ENCODE assay signal across 9 mouse cellular contexts in the genomic region with DNA sequence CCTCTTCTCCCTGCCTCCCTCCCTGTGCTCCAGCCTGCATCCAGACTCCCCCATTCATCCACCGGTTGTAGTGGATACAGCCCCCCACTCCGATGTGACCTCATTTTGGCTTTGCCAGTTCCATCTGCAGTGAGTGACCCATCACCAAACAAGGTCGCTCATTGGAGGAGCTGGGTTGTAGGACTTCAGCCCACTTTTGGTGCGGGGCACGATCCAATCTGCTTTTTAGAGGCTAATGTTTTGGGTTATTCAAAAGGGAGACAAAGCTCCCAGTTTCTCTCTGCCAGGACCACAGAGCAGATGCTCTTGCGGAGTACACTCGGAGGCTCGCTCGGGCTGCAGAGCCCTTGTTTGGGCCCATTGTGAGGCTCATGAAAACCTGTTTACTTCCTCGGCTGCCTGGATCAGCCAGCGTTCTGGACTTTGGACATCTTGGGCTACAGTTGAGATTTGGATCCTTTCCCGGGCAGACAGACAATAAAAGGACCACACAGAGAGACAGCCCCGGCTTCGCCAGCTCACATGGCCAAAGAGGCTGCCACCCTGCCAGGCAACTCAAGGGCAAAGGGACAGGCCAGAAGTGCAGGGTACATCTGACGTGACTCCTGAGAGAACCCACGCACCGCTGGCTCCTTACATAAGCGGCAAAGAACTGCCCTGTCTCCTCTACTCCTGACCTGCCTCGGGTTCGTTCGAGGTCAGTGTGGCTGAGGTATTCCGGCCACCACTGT.
DNase-seq lines count a peak whose midpoint lies in the region; TF ChIP-seq lines count a peak whose summit lies in the region.
"Had no signal": no experiment of that assay in that cellular context is flagged by ENCODE, and none has a peak within 500 bp of the region (broad histone marks: within the 10 kb centered on the region; RNA-seq: fewer than 3 reads in every experiment).

No protein-coding gene starts in this region.

- no peak for TF ChIP-seq CTCF in cerebellum, adult 2 months (IDR thresholded peaks at IDR 0.05; ENCODE audit: borderline replicate concordance, insufficient read depth, low read depth, low read length)

- in situ Hi-C loops in ES-E14 (cut with MboI; ENCODE audit: low sequenced_read_pairs in 2 of 2, unreplicated experiment in 2 of 2), result no loop called here

- TF ChIP-seq POLR2A in cerebellum, adult 2 months (IDR thresholded peaks at IDR 0.05; ENCODE audit: borderline replicate concordance, insufficient read depth, low read length), result no peak

- DNase-seq in ES-E14 (ENCODE audit: low read depth, low spot score), result no peak
- peak; percentile 57 to 71 for DNase-seq in cerebellum, adult 2 months
- DNase-seq in frontal cortex, postnatal 36 days (ENCODE audit: low spot score in 2 of 2), result peak; percentile 56 to 60
- peak; percentile 93 to 96 for DNase-seq in kidney, adult 8-10 months
- peak; percentile 48 to 62 for DNase-seq in left cerebral cortex, postnatal 36 days (ENCODE audit: low spot score in 2 of 2)
- DNase-seq in right cerebral cortex, postnatal 36 days (ENCODE audit: low spot score in 2 of 2), result peak; percentile 55
- DNase-seq in spleen, adult 12 weeks (ENCODE audit: low spot score), result no peak
- no peak for DNase-seq in thymus, postnatal 14 days

- no peaks in the 10 kb centered on the region for H3K9me3 ChIP-seq in ES-E14 (ENCODE audit: control insufficient read depth, insufficient read depth, low read depth, low read length)
- H3K9me3 ChIP-seq: heart, embryonic 13.5 days had no signal

- no peaks in the 10 kb centered on the region for H3K27me3 ChIP-seq in cerebellum, adult 2 months (ENCODE audit: control insufficient read depth, insufficient read depth, low read length)

- H3K9ac ChIP-seq in ES-E14 (ENCODE audit: insufficient read depth, low read depth, low read length, poor library complexity, severe bottlenecking), result peak overlapping the region; percentile 54; the same call in 1 of the 2 replicates
- H3K9ac ChIP-seq: heart, embryonic 13.5 days had no signal

- no peaks in the 10 kb centered on the region for H3K36me3 ChIP-seq in ES-E14 (ENCODE audit: control insufficient read depth, insufficient read depth, low read length, poor library complexity, severe bottlenecking)
- H3K36me3 ChIP-seq: heart, embryonic 13.5 days had no signal

- peak overlapping the region; percentile 18 to 39 for H3K4me3 ChIP-seq in ES-E14 (ENCODE audit: insufficient read depth in 1 of 2, low read depth in 1 of 2, low read length in 2 of 2, poor library complexity in 1 of 2, severe bottlenecking in 1 of 2)
- H3K4me3 ChIP-seq in cerebellum, adult 2 months (replicated peaks; ENCODE audit: insufficient read depth, low read depth, low read length), result no peak overlapping the region
- H3K4me3 ChIP-seq: heart, embryonic 13.5 days had no signal

- WGBS in cerebellum, adult 2 months, result 8% methylated on average over 22 of the region's 22 CpGs

- peaks cover 20 to 38% of the 10 kb centered on the region in 2 experiments for H3K4me1 ChIP-seq in ES-E14 (ENCODE audit: control insufficient read depth in 2 of 2, insufficient read depth in 2 of 2, low read length in 2 of 2, poor library complexity in 1 of 2)
- H3K4me1 ChIP-seq in cerebellum, adult 2 months (ENCODE audit: control insufficient read depth, insufficient read depth, low read length), result peaks cover 9% of the 10 kb centered on the region

- peak overlapping the region; percentile 3; the same call in 1 of the 2 replicates for H3K27ac ChIP-seq in ES-E14 (ENCODE audit: insufficient read depth, low read depth, low read length, poor library complexity, severe bottlenecking)
- no peak overlapping the region for H3K27ac ChIP-seq in cerebellum, adult 2 months (ENCODE audit: insufficient read depth, low read length)
- H3K27ac ChIP-seq: heart, embryonic 13.5 days had no signal

- intact Hi-C loops in left cerebral cortex, postnatal 36 days (cut with DNase I), result loop anchor here (5.0 kb wide), 1 partner anchor 89 kb away; a partner anchor contains a TSS

TF ChIP-seq in ES-E14, 5 proteins besides CTCF, POLR2A, EP300 and RAD21:
- TF ChIP-seq MAFK (IDR thresholded peaks at IDR 0.05; ENCODE audit: insufficient read depth, low read depth, low read length), result no peak
- no peak for TF ChIP-seq CHD2 (IDR thresholded peaks at IDR 0.05; ENCODE audit: low read depth, low read length)
- no peak for TF ChIP-seq ZNF384 (IDR thresholded peaks at IDR 0.05; ENCODE audit: low read depth, low read length)
- TF ChIP-seq HCFC1 (IDR thresholded peaks at IDR 0.05; ENCODE audit: borderline replicate concordance, insufficient read depth, low read length), result no peak
- no peak for TF ChIP-seq ZC3H11A (IDR thresholded peaks at IDR 0.05; ENCODE audit: borderline replicate concordance, low read depth, low read length)

Comparison
In these comparisons a context has a peak if more than half of its experiments do, and no peak if none do; other contexts are left out.
1. DNase-seq: peak in cerebellum, adult 2 months (2 of 2), frontal cortex, postnatal 36 days (2 of 2), kidney, adult 8-10 months (2 of 2), left cerebral cortex, postnatal 36 days (2 of 2) and right cerebral cortex, postnatal 36 days (2 of 2); none in ES-E14 (single experiment), spleen, adult 12 weeks (single experiment) and thymus, postnatal 14 days (single experiment).